Mouse (Mus musculus) mouse trophoblast stem cell (cell line): ENCODE measurements around the gene Sem1.
"Not testable (repeated sequence)": the region's sequence is repeated elsewhere in the genome, so short reads cannot be mapped to it uniquely, and the experiment has no call there.

Source experiments
- in situ Hi-C, 2 experiments: fragments of 300-500 bp; cut with MseI, MboI; formaldehyde crosslinking; loops; 2 replicates in 1 of 2; 3 replicates in 1 of 2; pipeline ENCODE4 v1.15.1; 2025

Gene Sem1

DNA sequence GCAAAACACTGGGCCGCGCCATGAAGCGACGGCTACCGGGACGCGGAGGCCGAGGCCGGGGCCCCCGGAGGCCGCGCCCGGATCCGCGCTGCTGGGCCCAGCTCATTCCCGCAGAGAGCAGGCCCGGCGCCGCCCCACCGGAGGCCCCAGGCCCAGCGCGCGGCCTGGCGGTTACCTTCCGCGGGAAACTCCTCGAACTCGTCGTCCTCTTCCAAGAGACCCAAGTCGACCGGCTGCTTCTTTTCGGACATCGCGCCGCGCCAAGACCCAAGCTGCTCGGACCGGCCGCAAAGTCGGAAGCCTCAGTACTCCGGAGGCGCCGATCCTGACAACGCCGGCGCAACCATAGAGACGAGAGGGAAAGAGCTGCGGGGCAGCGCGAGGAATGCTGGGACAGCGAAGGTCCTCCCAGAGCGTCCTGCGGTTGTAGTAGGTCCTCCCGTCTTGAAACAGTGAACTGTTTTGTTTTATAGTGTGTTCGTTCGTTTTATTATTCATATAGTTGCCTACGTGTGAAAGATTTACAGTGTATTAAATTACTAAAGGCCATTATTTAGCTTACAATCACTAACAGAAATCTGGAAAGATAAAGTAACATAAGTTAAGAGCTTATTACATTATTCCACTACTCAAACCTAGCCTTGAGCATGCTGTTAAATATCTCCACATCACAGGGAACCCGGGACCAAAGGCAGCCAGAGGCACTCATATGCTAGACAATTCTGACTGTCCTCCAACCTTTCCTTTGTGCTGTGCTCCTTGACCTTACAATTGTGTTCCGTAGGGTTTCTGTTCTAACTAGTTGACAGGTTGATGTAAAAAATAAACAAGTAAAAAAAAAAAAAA, at the start of gene Sem1:
Sem1 (minus strand) TSS at position 360 of the 846 bp plus-strand sequence.
- in situ Hi-C loops, result loop anchor here in 1 of 2 experiments (25.0 kb wide), 1 partner anchor 284 kb away; the partner anchor contains the start of gene Dlx6

DNA sequence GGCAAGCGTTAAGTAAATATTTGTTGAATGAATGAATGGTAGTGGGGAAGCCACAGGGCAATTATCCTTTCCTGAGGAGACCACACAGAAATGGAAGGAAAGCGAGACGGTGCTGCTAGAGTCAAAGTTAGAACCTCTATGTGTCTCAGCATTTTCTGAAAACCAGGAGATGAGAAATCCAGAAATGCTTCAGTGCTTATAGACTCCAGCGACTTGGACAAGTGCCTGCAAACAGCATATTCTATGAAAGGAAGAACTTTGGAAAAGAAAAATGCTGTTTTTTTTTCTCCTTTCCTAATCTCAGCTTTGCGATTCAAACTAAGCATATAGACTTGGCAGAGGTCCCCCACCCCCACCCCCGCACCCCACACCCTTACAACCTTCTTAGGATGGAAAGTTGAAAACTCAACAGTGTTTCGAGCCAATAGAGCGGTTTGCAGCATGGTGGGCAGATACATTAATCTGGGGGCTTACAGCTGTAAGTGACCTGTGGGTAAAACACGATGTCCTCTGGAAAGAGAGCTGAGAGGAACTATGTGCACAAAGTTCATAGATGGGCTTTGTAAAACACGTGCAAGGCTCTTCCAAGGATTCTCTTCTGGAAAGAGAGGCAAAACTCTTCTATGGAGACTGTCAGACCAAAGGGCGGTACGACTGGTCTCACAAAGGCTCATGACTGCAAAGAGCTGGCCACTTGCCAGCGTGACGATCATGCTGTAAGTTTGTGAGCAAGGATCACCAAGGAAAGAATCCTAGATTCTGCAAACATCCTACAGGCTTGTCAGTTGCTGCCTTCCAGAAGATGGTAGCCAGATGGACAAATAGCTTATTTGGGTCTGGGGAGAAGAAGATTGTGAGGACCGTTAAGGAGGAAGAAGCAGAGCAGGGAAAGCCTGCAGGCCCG, 44.6 kb upstream of the Sem1 start:
- in situ Hi-C loops, result no loop called here

GRCm38 (mm10) chr6:6603561-6604544, 25.4 kb upstream of the Sem1 start:
- in situ Hi-C loops, result no loop called here

GRCm38 (mm10) chr6:6586313-6586712, 7.8 kb upstream of the Sem1 start:
- in situ Hi-C loops, result loop anchor here in 1 of 2 experiments (25.0 kb wide), 1 partner anchor 276 kb away; the partner anchor contains the start of gene Dlx6

DNA sequence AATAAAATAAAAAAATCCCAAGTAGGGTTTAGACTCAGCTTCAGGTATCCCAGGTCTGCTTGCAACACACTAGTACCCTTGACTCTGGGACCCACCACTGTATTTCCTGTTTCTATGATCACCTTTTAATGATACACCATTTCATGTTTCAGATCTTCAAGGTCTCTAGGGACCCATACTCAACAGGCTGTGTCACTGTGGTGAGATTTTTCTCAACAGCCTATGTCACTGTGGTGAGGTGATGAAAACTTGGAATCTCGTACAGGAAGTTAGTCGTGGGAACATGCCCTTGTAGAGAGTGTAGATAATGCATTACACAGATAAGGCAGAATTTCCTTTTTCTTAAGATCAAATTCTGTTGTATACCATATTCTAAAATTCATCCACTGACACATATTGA, 3.4 kb upstream of the Sem1 start:
- in situ Hi-C loops, result loop anchor here in 1 of 2 experiments (25.0 kb wide), 1 partner anchor 280 kb away; the partner anchor contains the start of gene Dlx6

DNA sequence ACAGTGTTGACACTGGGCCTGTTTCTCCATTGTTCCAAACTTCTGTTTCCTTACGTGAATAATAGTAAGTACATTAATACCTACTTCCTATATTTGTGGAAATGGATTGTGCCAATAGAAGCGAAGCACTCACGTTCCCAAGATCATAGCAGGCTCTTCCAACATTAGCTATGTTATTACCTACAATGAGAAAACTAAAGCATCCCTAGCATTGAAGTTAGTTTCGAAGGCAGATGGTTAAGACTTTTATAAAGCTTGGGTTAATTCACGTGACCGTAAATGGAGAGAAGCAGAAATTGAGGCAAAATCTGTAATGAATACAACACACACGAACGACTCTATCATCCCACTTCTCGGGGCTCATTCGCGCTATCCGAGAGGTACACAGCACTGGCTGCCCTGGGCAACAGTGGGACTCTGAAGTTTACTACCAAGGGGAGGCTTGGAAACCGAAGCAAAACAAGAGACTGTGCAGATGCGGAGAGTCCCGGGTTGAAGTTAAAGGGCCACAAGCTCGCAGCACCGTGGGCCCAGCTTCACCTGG, 650 bp downstream of the Sem1 start:
- in situ Hi-C loops, result loop anchor here in 1 of 2 experiments (25.0 kb wide), 1 partner anchor 284 kb away; the partner anchor contains the start of gene Dlx6

DNA sequence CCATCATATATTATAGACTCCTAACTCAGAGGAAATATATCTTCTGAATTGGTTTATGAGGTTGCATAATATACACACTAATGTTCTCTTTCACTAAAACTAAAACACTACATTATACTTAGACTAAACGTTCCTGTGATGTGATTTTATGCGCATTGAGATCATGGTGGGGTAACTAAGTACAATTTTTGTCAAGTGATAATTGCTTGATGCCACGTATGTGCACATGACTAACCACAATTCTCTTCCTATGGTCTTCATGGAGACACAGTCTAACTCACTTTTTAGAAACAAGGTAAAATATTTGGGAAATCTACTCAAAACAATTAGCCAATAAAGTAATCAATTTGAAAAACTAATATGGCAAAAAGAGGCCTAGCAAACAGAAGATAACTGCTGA, 1.2 kb downstream of the Sem1 start:
- in situ Hi-C loops, result loop anchor here in 1 of 2 experiments (25.0 kb wide), 1 partner anchor 285 kb away; the partner anchor contains the start of gene Dlx6

DNA sequence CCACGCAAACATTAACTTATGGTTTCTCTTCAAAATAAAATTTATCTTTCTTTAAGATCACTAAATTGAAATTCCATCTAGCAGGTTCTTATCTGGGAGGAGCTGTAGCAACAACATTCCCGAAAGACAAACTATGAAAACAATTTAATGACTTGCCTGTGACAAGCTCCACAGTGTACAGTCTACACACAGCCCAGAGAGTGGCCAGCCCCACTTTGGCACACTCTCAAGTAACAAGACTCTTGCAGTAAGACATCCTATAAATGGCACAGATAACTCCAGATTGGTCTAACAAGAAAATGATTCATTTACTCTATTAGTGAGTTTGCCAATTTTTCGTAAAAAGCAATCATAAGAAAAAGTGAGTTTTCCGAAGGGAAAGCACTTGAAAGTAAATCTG, 2.7 kb downstream of the Sem1 start:
- in situ Hi-C loops, result loop anchor here in 1 of 2 experiments (25.0 kb wide), 1 partner anchor 287 kb away; the partner anchor contains the start of gene Dlx6

DNA sequence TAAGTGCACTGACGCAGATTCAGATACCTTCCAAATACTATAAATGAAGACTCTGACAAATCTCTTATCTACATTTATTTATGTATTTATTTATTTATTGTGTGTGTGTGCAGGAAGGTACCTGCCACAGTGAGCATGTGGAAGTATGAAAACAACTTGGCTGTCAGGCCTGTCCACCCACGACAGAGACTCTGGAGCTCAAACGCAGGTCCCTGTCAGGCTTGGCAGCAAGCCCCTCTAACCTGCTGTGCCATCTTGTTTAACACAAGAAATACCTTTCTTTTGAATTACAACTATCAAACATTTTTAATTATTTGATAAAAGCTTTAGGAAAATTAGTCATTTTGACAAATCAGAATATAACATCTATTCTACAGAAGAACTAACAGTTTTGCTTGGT, 10.0 kb downstream of the Sem1 start:
- in situ Hi-C loops, result no loop called here

DNA sequence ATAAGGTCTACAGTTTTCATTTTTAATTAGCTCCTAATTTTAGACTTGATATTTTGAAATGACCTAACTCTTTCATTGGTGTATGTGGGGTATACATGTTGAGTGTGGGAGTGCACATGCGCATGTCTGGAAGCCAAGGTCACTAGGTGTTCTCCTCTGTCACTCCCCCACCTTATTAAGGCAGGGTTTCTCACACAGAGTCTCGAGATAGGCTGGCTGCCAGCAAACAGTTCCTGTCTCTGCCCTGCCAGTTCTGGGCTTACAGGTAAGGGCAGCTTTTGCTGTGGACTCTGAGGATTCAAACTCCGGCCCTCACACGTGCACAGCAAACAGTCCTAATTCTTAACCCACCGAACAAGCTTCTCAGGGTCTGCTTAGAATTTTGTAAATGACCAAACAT, 14.8 kb downstream of the Sem1 start:
- in situ Hi-C loops, result no loop called here

DNA sequence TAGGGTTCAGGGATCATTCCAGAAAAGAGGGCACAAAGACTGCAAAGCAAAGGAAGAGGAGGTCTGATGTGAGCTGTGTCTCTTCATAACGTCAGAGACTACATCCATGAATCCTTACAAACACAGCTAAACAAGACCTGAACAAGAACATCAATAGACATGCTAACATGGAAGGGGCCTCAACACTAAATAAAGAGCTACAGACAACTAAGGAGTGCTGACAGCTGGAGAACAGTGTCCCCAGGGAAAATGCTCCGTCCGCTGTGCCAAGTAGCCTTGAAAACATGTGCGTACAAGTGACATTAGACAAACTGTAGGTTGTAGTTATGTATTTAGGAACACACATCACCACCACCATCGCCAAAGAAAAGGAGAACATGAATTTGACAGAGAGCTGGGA, 15.7 kb downstream of the Sem1 start:
- in situ Hi-C loops, result no loop called here

DNA sequence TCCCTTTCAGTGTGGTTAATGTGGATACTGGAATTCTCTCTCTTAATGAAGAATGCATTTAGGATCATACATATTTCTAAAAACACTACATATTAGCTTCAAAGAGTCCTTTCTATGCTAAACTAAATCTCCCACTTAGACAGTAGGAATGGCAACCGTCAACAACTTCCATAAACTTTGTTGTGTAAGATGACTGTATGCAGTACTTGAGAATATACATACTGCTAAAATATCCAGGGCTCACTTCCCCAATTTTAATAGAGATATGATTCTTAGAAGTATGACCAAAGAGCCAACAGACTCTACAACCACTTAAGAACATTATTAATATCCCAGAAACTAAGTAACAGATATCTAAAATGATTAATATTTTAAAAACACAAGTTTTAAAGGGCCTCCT, 20.8 kb downstream of the Sem1 start:
- in situ Hi-C loops, result no loop called here

- in situ Hi-C loops, result no loop called here
Measured at GRCm38 (mm10) chr6:6552006-6552405, 26.5 kb downstream of the Sem1 start.

DNA sequence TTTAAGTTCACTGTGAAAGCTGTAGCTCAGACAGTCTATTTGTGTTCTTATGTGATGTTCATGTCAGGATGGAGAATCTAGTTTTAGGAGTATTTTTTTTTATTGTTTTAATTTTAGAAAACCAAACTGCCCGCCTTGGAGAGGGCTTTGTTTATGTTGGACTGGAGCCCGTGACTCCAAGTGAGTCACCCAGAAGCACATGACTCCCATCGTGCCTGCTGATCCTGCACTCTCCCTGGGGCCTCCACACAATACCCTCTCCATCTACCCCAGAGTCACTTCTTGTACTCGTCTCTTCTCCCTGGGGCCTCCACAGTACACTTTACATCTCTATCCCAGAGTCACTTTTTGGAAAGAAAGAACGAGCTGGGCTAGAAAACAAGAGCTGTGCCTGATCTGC, 30.5 kb downstream of the Sem1 start:
- in situ Hi-C loops, result no loop called here

- in situ Hi-C loops, result no loop called here
Measured at GRCm38 (mm10) chr6:6544255-6544645, 34.2 kb downstream of the Sem1 start.

DNA sequence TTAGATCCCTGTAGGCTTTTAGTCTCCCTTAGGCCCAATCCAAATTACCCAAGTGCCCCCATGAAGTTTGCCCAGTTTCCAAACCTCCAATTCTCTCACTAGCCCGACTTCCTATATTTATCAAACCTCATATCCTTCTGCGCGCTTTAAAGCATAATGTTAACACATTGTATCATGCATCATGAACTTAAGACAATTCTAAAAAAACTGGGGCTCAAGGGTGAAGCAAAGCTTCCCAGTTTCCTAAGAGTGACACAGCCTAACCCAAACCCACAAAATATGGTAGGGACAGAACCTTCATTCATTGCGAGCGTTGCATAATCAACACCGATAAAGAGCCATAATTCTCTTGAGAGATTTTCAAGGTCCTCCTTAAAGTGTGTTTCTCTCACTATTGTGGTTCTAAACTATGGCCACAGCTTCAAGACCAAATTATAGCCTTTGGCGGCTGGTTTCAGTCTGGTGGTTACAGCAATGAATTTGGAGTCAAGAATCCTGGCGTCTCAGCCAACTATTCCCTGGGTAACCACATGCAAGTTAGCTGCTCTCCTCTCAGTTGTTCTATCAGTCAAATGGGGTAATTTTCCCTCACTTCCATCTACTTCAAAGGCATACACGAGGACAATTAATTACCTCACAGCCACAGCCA, 34.7 kb downstream of the Sem1 start:
- in situ Hi-C loops, result no loop called here

- in situ Hi-C loops, result no loop called here
Measured at GRCm38 (mm10) chr6:6542133-6542532, 36.3 kb downstream of the Sem1 start.

DNA sequence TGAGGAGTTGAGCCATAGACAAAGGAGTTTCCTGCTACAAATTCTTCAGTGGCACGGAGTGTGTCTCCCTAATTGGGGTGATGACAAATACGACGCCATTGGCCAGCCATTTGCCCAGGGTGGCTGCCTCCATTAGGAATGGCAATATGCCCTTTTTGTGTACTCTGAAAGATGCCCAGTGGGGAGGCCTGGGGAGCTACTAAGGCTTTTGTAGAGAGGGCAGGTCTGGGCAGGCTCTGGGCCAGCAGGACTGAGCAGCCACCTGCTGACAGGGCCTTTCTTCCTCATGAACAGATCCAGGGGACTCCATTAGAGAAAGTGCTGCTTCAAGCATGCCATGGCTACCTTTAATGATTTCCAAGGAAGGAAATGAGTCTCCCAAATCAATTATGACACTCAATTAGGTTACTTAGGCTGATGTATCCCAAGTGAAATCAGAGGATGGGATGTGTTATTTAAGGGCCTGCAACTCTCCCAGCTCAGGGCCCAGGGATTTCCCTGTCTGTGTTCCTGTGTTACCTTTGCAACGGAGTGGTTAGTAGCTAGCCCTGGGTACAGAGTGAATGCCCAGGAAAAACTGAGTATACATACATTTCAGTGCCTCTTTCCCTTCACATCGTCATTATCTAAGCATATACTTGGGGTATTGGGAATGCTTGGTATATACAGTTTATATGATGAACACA, 41.5 kb downstream of the Sem1 start:
- in situ Hi-C loops, result no loop called here

GRCm38 (mm10) chr6:6536359-6536758, 42.1 kb downstream of the Sem1 start:
- in situ Hi-C loops, result not testable (repeated sequence)
